In the genomic region with DNA sequence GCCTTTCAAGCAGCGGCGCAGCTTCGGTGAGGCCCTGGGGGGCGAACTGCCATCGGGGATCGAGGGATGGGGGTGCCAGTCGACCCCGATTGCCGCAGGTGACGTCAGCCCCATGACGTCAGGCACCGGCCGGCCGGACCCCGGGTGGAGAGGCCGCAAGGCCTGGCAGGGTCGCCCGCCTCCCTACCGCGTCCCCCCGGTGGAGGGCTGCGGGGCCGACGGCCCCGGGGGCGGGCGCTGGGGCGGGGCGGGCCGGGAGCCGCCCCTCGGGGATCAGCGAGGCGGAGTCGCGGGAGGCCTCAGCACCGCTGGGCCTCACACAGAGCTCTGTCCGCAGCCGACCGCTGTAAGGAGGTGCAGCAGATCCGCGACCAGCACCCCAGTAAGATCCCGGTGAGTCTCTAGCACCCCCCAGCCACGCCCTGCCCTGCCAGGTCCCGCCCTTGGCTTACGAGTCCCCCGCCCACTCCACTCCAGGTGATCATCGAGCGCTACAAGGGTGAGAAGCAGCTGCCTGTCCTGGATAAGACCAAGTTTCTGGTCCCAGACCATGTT, we compare ENCODE assay signal across 7 mouse cellular contexts. TPM values are rescaled to one million over a fixed set of nuclear protein-coding genes. Genes with fewer than 3 reads are reported as not detected.
DNase-seq lines count a peak whose midpoint lies in the region; ATAC-seq and TF ChIP-seq lines count a peak whose summit lies in the region.

No protein-coding gene starts in this region.

- intact Hi-C loops in left cerebral cortex, adult 2 months (cut with DNase I) = loop anchor here (1.0 kb wide), 1 partner anchor 106 kb away; no protein-coding TSS in a partner anchor

- 0 out of 2 replicates have a peak, but pooled peaks cover 7% of the 10 kb centered on the region for H3K4me1 ChIP-seq in forebrain, embryonic 11.5 days (replicated peaks; ENCODE audit: control insufficient read depth, insufficient read depth, low read length)
- peaks cover 19% of the 10 kb centered on the region for H3K4me1 ChIP-seq in megakaryocyte, embryonic 14.5 days

- peak overlapping the region; percentile 87 for H3K4me3 ChIP-seq in forebrain, embryonic 11.5 days (ENCODE audit: low read depth, low read length)
- peak overlapping the region; percentile 99 for H3K4me3 ChIP-seq in left cerebral cortex, adult 2 months
- H3K4me3 ChIP-seq in megakaryocyte, embryonic 14.5 days (replicated peaks) = peak overlapping the region; percentile 98

- under 1% methylated on average over 36 of the region's 49 CpGs for WGBS in forebrain, embryonic 11.5 days

- TF ChIP-seq CTCF in Patski (IDR thresholded peaks at IDR 0.05) = no peak
- no peak; the same call in 1 of the 2 replicates for TF ChIP-seq CTCF in left cerebral cortex, adult 2 months (IDR thresholded peaks at IDR 0.05)

- POLR2A ChIA-PET in Patski (lab: Charles Lee) = interaction anchor here (0.9 to 1.0 kb wide), 3 partner anchors 14 to 106 kb away, joined by 3 to 4 read pairs (median 4); no protein-coding TSS in a partner anchor

- H3K9ac ChIP-seq in forebrain, embryonic 11.5 days (ENCODE audit: low read length) = peak overlapping the region; percentile 84

- DNase-seq in Patski (ENCODE audit: low read depth, low spot score) = no peak
- peak; percentile 57 for DNase-seq in c-Kit-positive CD71-positive TER-119-positive erythroid progenitor cells, embryonic 14.5 days (ENCODE audit: low spot score)
- peak; percentile 84 for DNase-seq in forebrain, embryonic 11.5 days (ENCODE audit: low spot score)
- DNase-seq in left cerebral cortex, adult 2 months (ENCODE audit: extremely low spot score in 1 of 2, low spot score in 2 of 2) = peak; percentile 56 to 59
- DNase-seq in spleen, adult 12 weeks (ENCODE audit: low spot score) = peak; percentile 51

- H3K4me2 ChIP-seq in forebrain, embryonic 11.5 days (ENCODE audit: low read depth, low read length, severe bottlenecking) = peak overlapping the region; percentile 77

- no peaks in the 10 kb centered on the region for H3K9me3 ChIP-seq in forebrain, embryonic 11.5 days (ENCODE audit: control insufficient read depth, low read length)
- no peaks in the 10 kb centered on the region for H3K9me3 ChIP-seq in megakaryocyte, embryonic 14.5 days

- peak; percentile 75 for ATAC-seq in Patski
- ATAC-seq in forebrain, embryonic 11.5 days (replicated peaks; ENCODE audit: low FRiP score) = peak; percentile 80
- ATAC-seq in hematopoietic stem cell, adult 5-6 weeks (replicated peaks in 1 of 2; ENCODE audit: insufficient read depth in 1 of 2, low FRiP score in 2 of 2, low TSS enrichment in 1 of 2, low read depth in 1 of 2, poor library complexity in 2 of 2, severe bottlenecking in 2 of 2) = peak; percentile 50 to 58

- H3K27me3 ChIP-seq in Patski = no peaks in the 10 kb centered on the region
- H3K27me3 ChIP-seq in forebrain, embryonic 11.5 days (ENCODE audit: control insufficient read depth, insufficient read depth, low read length) = no peaks in the 10 kb centered on the region
- H3K27me3 ChIP-seq in megakaryocyte, embryonic 14.5 days (replicated peaks) = peaks cover 1% of the 10 kb centered on the region

- in situ Hi-C loops in Patski (cut with MboI; ENCODE audit: low pct_unique_long_range_greater_than_20kb) = no loop called here

- H3K27ac ChIP-seq in forebrain, embryonic 11.5 days (ENCODE audit: low read depth, low read length) = 0 out of 2 replicates have a peak overlapping the region, but pooled peaks have one; percentile 25
- peak overlapping the region; percentile 99 for H3K27ac ChIP-seq in left cerebral cortex, adult 2 months

- CTCF ChIA-PET in Patski (lab: Charles Lee) = interaction anchor here (1.4 kb wide), 1 partner anchor 16 kb away, joined by 3 read pairs; no protein-coding TSS in a partner anchor

- H3K36me3 ChIP-seq in forebrain, embryonic 11.5 days (ENCODE audit: control insufficient read depth, insufficient read depth, low read length) = no peaks in the 10 kb centered on the region; the same call in 1 of the 2 replicates
- peaks cover 27% of the 10 kb centered on the region for H3K36me3 ChIP-seq in megakaryocyte, embryonic 14.5 days (replicated peaks; ENCODE audit: low read length)

RNA-seq across cellular contexts. Expression of a gene that starts 0.6 kb away (rescaled TPM):
- 128 TPM for polyA plus RNA-seq in Patski (2021)
- 129 and 148 TPM in 2 replicates for polyA plus RNA-seq in forebrain, embryonic 11.5 days (2014; fragmentation: Nextera tagmentation; extraction: Ambion mirVana)
- 2.6 and 4.8 TPM in 2 replicates for total RNA-seq in hematopoietic stem cell, adult 5-6 weeks (2017)
- total RNA-seq in left cerebral cortex, adult 2 months (2021) = 100 to 1,000 TPM; 313 to 317 TPM
- polyA plus RNA-seq in megakaryocyte, embryonic 14.5 days (2012; ENCODE audit: insufficient read depth, low replicate concordance) = 47.3 and 56.9 TPM in 2 replicates

RNA-seq across cellular contexts. Expression of a gene that starts 40.4 kb away (rescaled TPM):
- polyA plus RNA-seq in Patski (2021) = 316 TPM
- polyA plus RNA-seq in forebrain, embryonic 11.5 days (2014; fragmentation: Nextera tagmentation; extraction: Ambion mirVana) = 460 and 463 TPM in 2 replicates
- total RNA-seq in hematopoietic stem cell, adult 5-6 weeks (2017) = 237 and 279 TPM in 2 replicates
- total RNA-seq in left cerebral cortex, adult 2 months (2021) = 100 to 1,000 TPM; 294 to 305 TPM
- polyA plus RNA-seq in megakaryocyte, embryonic 14.5 days (2012; ENCODE audit: insufficient read depth, low replicate concordance) = 10.7 and 187 TPM in 2 replicates
